Mouse (Mus musculus): ENCODE measurements around the gene Cdca7. TPM values are rescaled to one million over a fixed set of nuclear protein-coding genes. Genes with fewer than 3 reads are reported as not detected.

Cdca7 gene
- total RNA-seq, 1 experiment = 94.1 TPM

GRCm38 (mm10) chr2:72499782-72500411, 23.9 kb downstream of the Cdca7 start:
- TF ChIP-seq ZNF384 (IDR thresholded peaks at IDR 0.05; ENCODE audit: low read depth, low read length) (peak; percentile 76), CHD2 (IDR thresholded peaks at IDR 0.05; ENCODE audit: low read depth, low read length) (no peak)
- Histone ChIP-seq H3K9me3 (ENCODE audit: control insufficient read depth, insufficient read depth, low read depth, low read length) (no peaks in the 10 kb centered on the region), H3K9ac (ENCODE audit: insufficient read depth, low read depth, low read length, poor library complexity, severe bottlenecking) (no peak overlapping the region), H3K4me3 (ENCODE audit: insufficient read depth in 1 of 2, low read depth in 1 of 2, low read length in 2 of 2, poor library complexity in 1 of 2, severe bottlenecking in 1 of 2) (0 out of 4 replicates have a peak overlapping the region, but pooled peaks of 1 of the 2 experiments have one; percentile 34), H3K36me3 (ENCODE audit: control insufficient read depth, insufficient read depth, low read length, poor library complexity, severe bottlenecking) (no peaks in the 10 kb centered on the region), H3K27ac (ENCODE audit: insufficient read depth, low read depth, low read length, poor library complexity, severe bottlenecking) (no peak overlapping the region), H3K4me1 (ENCODE audit: control insufficient read depth in 2 of 2, insufficient read depth in 2 of 2, low read length in 2 of 2, poor library complexity in 1 of 2) (peaks cover 0 to 2% of the 10 kb centered on the region in 2 experiments; a peak in 2 of 4 replicates)
- in situ Hi-C loops (cut with MboI; ENCODE audit: low sequenced_read_pairs in 2 of 2, unreplicated experiment in 2 of 2) = no loop called here
- DNase-seq (ENCODE audit: low read depth, low spot score) = no peak

- Histone ChIP-seq H3K9ac (ENCODE audit: insufficient read depth, low read depth, low read length, poor library complexity, severe bottlenecking) (no peak overlapping the region), H3K4me1 (ENCODE audit: control insufficient read depth in 2 of 2, insufficient read depth in 2 of 2, low read length in 2 of 2, poor library complexity in 1 of 2) (peaks cover under 1 to 2% of the 10 kb centered on the region in 2 experiments; a peak in 3 of 4 replicates), H3K9me3 (ENCODE audit: control insufficient read depth, insufficient read depth, low read depth, low read length) (no peaks in the 10 kb centered on the region), H3K27ac (ENCODE audit: insufficient read depth, low read depth, low read length, poor library complexity, severe bottlenecking) (no peak overlapping the region; the same call in 1 of the 2 replicates), H3K4me3 (ENCODE audit: insufficient read depth in 1 of 2, low read depth in 1 of 2, low read length in 2 of 2, poor library complexity in 1 of 2, severe bottlenecking in 1 of 2) (no peak overlapping the region), H3K36me3 (ENCODE audit: control insufficient read depth, insufficient read depth, low read length, poor library complexity, severe bottlenecking) (no peaks in the 10 kb centered on the region)
- no peak for DNase-seq (ENCODE audit: low read depth, low spot score)
- in situ Hi-C loops (cut with MboI; ENCODE audit: low sequenced_read_pairs in 2 of 2, unreplicated experiment in 2 of 2) = no loop called here
- TF ChIP-seq ZNF384 (IDR thresholded peaks at IDR 0.05; ENCODE audit: low read depth, low read length) (no peak), CHD2 (IDR thresholded peaks at IDR 0.05; ENCODE audit: low read depth, low read length) (no peak), HCFC1 (IDR thresholded peaks at IDR 0.05; ENCODE audit: borderline replicate concordance, insufficient read depth, low read length) (no peak), ZC3H11A (IDR thresholded peaks at IDR 0.05; ENCODE audit: borderline replicate concordance, low read depth, low read length) (no peak), MAFK (IDR thresholded peaks at IDR 0.05; ENCODE audit: insufficient read depth, low read depth, low read length) (no peak)
These were observed 26.3 kb downstream of the Cdca7 start for GRCm38 (mm10) chr2:72502041-72502813.

- peaks cover 4 to 11% of the 10 kb centered on the region in 2 experiments for H3K4me1 ChIP-seq (ENCODE audit: control insufficient read depth in 2 of 2, insufficient read depth in 2 of 2, low read length in 2 of 2, poor library complexity in 1 of 2)
- H3K9ac ChIP-seq (ENCODE audit: insufficient read depth, low read depth, low read length, poor library complexity, severe bottlenecking) = no peak overlapping the region
- in situ Hi-C loops (cut with MboI; ENCODE audit: low sequenced_read_pairs in 2 of 2, unreplicated experiment in 2 of 2) = no loop called here
These were observed 27.7 kb downstream of the Cdca7 start for GRCm38 (mm10) chr2:72503646-72504045.

GRCm38 (mm10) chr2:72507855-72508635, 32.1 kb downstream of the Cdca7 start:
- H3K9ac ChIP-seq (ENCODE audit: insufficient read depth, low read depth, low read length, poor library complexity, severe bottlenecking) = no peak overlapping the region
- H3K4me1 ChIP-seq (ENCODE audit: control insufficient read depth in 2 of 2, insufficient read depth in 2 of 2, low read length in 2 of 2, poor library complexity in 1 of 2) = peaks cover 2 to 15% of the 10 kb centered on the region in 2 experiments; a peak in 3 of 4 replicates
- in situ Hi-C loops (cut with MboI; ENCODE audit: low sequenced_read_pairs in 2 of 2, unreplicated experiment in 2 of 2) = no loop called here
- H3K9me3 ChIP-seq (ENCODE audit: control insufficient read depth, insufficient read depth, low read depth, low read length) = no peaks in the 10 kb centered on the region
- no peak overlapping the region; a peak in 1 of 4 replicates for H3K4me3 ChIP-seq (ENCODE audit: insufficient read depth in 1 of 2, low read depth in 1 of 2, low read length in 2 of 2, poor library complexity in 1 of 2, severe bottlenecking in 1 of 2)
- no peaks in the 10 kb centered on the region for H3K36me3 ChIP-seq (ENCODE audit: control insufficient read depth, insufficient read depth, low read length, poor library complexity, severe bottlenecking)
- TF ChIP-seq ZNF384 (IDR thresholded peaks at IDR 0.05; ENCODE audit: low read depth, low read length) (no peak), ZC3H11A (IDR thresholded peaks at IDR 0.05; ENCODE audit: borderline replicate concordance, low read depth, low read length) (no peak), CHD2 (IDR thresholded peaks at IDR 0.05; ENCODE audit: low read depth, low read length) (no peak), MAFK (IDR thresholded peaks at IDR 0.05; ENCODE audit: insufficient read depth, low read depth, low read length) (no peak), HCFC1 (IDR thresholded peaks at IDR 0.05; ENCODE audit: borderline replicate concordance, insufficient read depth, low read length) (no peak)
- no peak for DNase-seq (ENCODE audit: low read depth, low spot score)
- no peak overlapping the region for H3K27ac ChIP-seq (ENCODE audit: insufficient read depth, low read depth, low read length, poor library complexity, severe bottlenecking)

More at GRCm38 (mm10) chr2:72503646-72504045, 27.7 kb downstream of the Cdca7 start:
- no peaks in the 10 kb centered on the region for H3K9me3 ChIP-seq (ENCODE audit: control insufficient read depth, insufficient read depth, low read depth, low read length)
- H3K36me3 ChIP-seq (ENCODE audit: control insufficient read depth, insufficient read depth, low read length, poor library complexity, severe bottlenecking) = no peaks in the 10 kb centered on the region
- no peak overlapping the region for H3K4me3 ChIP-seq (ENCODE audit: insufficient read depth in 1 of 2, low read depth in 1 of 2, low read length in 2 of 2, poor library complexity in 1 of 2, severe bottlenecking in 1 of 2)
- no peak for DNase-seq (ENCODE audit: low read depth, low spot score)
- TF ChIP-seq CHD2 (IDR thresholded peaks at IDR 0.05; ENCODE audit: low read depth, low read length) = no peak
- no peak for TF ChIP-seq HCFC1 (IDR thresholded peaks at IDR 0.05; ENCODE audit: borderline replicate concordance, insufficient read depth, low read length)
- TF ChIP-seq ZNF384 (IDR thresholded peaks at IDR 0.05; ENCODE audit: low read depth, low read length) = no peak
- TF ChIP-seq MAFK (IDR thresholded peaks at IDR 0.05; ENCODE audit: insufficient read depth, low read depth, low read length) = no peak
- TF ChIP-seq ZC3H11A (IDR thresholded peaks at IDR 0.05; ENCODE audit: borderline replicate concordance, low read depth, low read length) = no peak
- no peak overlapping the region for H3K27ac ChIP-seq (ENCODE audit: insufficient read depth, low read depth, low read length, poor library complexity, severe bottlenecking)
